Mouse (Mus musculus): ENCODE results near the gene Gltpd2. TPM values are rescaled to one million over a fixed set of nuclear protein-coding genes. Genes with fewer than 3 reads are reported as not detected.

Gltpd2 gene
- 0.51 TPM in 1 of 2 replicates, not detected in the other for polyA plus RNA-seq (2012; rRNA removed; ENCODE audit: low replicate concordance)

GRCm38 (mm10) chr11:70518923-70519322 is at the start of gene Gltpd2:
TSS of gene Gltpd2 (plus strand) at chr11:70519196.

GRCm38 (mm10) chr11:70504970-70505369 is 14.0 kb upstream of the Gltpd2 start, which contains the start of gene Tm4sf5:
TSS of gene Tm4sf5 (plus strand) at chr11:70505244.

GRCm38 (mm10) chr11:70514288-70514687 is 4.7 kb upstream of the Gltpd2 start, which contains the start of gene Vmo1:
TSS of gene Vmo1 (minus strand) at chr11:70514616.

GRCm38 (mm10) chr11:70525184-70525678 is 6.2 kb downstream of the Gltpd2 start, which contains the start of gene Psmb6:
TSS of gene Psmb6 (plus strand) at chr11:70525367.

DNA sequence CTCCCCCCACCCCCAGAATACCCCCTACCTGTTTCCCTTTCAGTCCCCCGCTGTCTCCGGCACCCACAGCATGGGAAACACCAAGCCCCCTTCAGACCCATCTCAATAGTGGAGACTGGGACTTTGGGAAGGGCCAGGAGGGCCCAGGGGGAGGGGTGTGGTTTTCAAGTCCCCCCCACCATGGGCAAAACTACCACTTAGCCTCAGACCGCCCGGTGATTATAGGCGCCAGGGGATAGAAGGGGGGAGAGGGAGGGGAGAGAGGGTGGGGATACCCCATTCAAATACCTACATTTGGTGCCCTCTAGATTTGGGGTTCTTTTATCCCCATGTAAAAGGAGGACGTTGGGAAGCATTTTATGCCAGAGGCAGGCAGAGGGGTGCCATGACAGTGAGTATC is 13.8 kb downstream of the Gltpd2 start, which contains the start of gene Gm40193:
TSS of gene Gm40193 (minus strand) at position 101 of the 400 bp plus-strand sequence.

GRCm38 (mm10) chr11:70539877-70540587 is 21.0 kb downstream of the Gltpd2 start, which contains the start of gene Pld2:
TSS of gene Pld2 (plus strand) at chr11:70540064.

DNA sequence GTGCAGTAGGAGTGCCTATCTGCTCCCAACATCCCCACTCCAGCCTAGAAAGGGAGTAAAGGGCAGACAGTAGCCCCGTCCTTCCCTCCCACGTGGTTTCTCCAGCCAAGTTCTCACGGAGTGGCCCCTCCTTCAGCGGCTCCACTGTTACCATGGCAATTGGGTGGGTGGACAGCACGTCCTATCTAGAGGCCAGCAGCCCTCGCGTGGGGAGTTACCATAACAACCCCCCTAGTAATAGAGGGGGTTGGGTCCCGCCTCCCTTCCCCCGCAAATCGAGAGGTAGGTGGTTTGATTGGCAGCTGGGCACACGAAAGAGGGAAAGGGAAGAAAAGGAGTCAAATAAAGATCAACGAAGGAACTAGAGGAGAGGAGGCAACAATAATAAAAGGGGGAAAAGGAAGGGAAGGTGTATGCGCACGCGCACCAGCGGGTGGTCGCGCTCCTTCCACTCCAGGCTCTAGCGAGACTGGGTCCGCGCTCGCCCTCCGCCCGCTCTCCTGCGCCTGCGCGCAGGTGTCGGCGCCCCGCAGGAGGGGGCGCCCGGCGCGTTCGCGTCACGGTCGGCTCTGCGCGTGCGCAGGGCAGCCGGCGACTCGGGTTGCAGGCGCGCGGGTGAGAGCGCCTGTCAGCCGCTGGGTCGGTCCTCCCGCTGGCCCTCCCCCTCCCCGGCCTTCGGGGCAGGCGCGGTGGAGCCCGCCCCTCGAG is 43.4 kb downstream of the Gltpd2 start, which contains the start of gene Mink1:
TSS of gene Mink1 (plus strand) at position 595 of the 708 bp plus-strand sequence.

Other genes starting within 250 kb of the Gltpd2 start
- 0.19 and 16.2 TPM in 2 replicates for gene Alox12e, start 196.6 kb upstream of the Gltpd2 start, polyA plus RNA-seq (2012; rRNA removed; ENCODE audit: low replicate concordance)
- 2.7 and 62.7 TPM in 2 replicates for gene Alox15, start 167.2 kb upstream of the Gltpd2 start, polyA plus RNA-seq (2012; rRNA removed; ENCODE audit: low replicate concordance)
- 20.8 and 30.6 TPM in 2 replicates for gene Pelp1, start 109.2 kb upstream of the Gltpd2 start, polyA plus RNA-seq (2012; rRNA removed; ENCODE audit: low replicate concordance)
- gene Arrb2, start 86.6 kb upstream of the Gltpd2 start, polyA plus RNA-seq (2012; rRNA removed; ENCODE audit: low replicate concordance), result 59.2 and 84.6 TPM in 2 replicates
- 25.2 and 25.9 TPM in 2 replicates for gene Med11, start 67.3 kb upstream of the Gltpd2 start, polyA plus RNA-seq (2012; rRNA removed; ENCODE audit: low replicate concordance)
- 6.1 and 13.8 TPM in 2 replicates for gene Zmynd15, start 59.8 kb upstream of the Gltpd2 start, polyA plus RNA-seq (2012; rRNA removed; ENCODE audit: low replicate concordance)
- gene Cxcl16, start 59.2 kb upstream of the Gltpd2 start, polyA plus RNA-seq (2012; rRNA removed; ENCODE audit: low replicate concordance), result 22.2 and 63.5 TPM in 2 replicates
- 0.99 and 1.3 TPM in 2 replicates for gene Tm4sf5, start 14.0 kb upstream of the Gltpd2 start, polyA plus RNA-seq (2012; rRNA removed; ENCODE audit: low replicate concordance)
- gene Vmo1, start 4.6 kb upstream of the Gltpd2 start, polyA plus RNA-seq (2012; rRNA removed; ENCODE audit: low replicate concordance), result 0.34 and 0.57 TPM in 2 replicates
- gene Psmb6, start 6.2 kb downstream of the Gltpd2 start, polyA plus RNA-seq (2012; rRNA removed; ENCODE audit: low replicate concordance), result 334 and 427 TPM in 2 replicates
- not detected in 2 replicates for gene Gm40193, start 13.7 kb downstream of the Gltpd2 start, polyA plus RNA-seq (2012; rRNA removed; ENCODE audit: low replicate concordance)
- gene Pld2, start 20.9 kb downstream of the Gltpd2 start, polyA plus RNA-seq (2012; rRNA removed; ENCODE audit: low replicate concordance), result 41.2 and 46.2 TPM in 2 replicates
- gene Mink1, start 43.7 kb downstream of the Gltpd2 start, polyA plus RNA-seq (2012; rRNA removed; ENCODE audit: low replicate concordance), result 57.5 and 70.6 TPM in 2 replicates
- not detected in 2 replicates for gene 4930544D05Rik, start 96.7 kb downstream of the Gltpd2 start, polyA plus RNA-seq (2012; rRNA removed; ENCODE audit: low replicate concordance)
- 0.18 and 0.30 TPM in 2 replicates for gene Chrne, start 100.0 kb downstream of the Gltpd2 start, polyA plus RNA-seq (2012; rRNA removed; ENCODE audit: low replicate concordance)
- not detected in 2 replicates for gene Gp1ba, start 119.9 kb downstream of the Gltpd2 start, polyA plus RNA-seq (2012; rRNA removed; ENCODE audit: low replicate concordance)
- gene Rnf167, start 128.0 kb downstream of the Gltpd2 start, polyA plus RNA-seq (2012; rRNA removed; ENCODE audit: low replicate concordance), result 99.1 and 107 TPM in 2 replicates
- gene Slc25a11, start 128.3 kb downstream of the Gltpd2 start, polyA plus RNA-seq (2012; rRNA removed; ENCODE audit: low replicate concordance), result 138 and 142 TPM in 2 replicates
- gene Pfn1, start 135.4 kb downstream of the Gltpd2 start, polyA plus RNA-seq (2012; rRNA removed; ENCODE audit: low replicate concordance), result 915 and 1,415 TPM in 2 replicates
- gene Eno3, start 138.0 kb downstream of the Gltpd2 start, polyA plus RNA-seq (2012; rRNA removed; ENCODE audit: low replicate concordance), result 12.2 and 21.2 TPM in 2 replicates
- 44.8 and 49.6 TPM in 2 replicates for gene Spag7, start 150.2 kb downstream of the Gltpd2 start, polyA plus RNA-seq (2012; rRNA removed; ENCODE audit: low replicate concordance)
- gene Camta2, start 168.9 kb downstream of the Gltpd2 start, polyA plus RNA-seq (2012; rRNA removed; ENCODE audit: low replicate concordance), result 32.0 and 38.5 TPM in 2 replicates
- gene Inca1, start 181.0 kb downstream of the Gltpd2 start, polyA plus RNA-seq (2012; rRNA removed; ENCODE audit: low replicate concordance), result 10.2 and 25.4 TPM in 2 replicates
- 94.0 and 111 TPM in 2 replicates for gene Kif1c, start 181.4 kb downstream of the Gltpd2 start, polyA plus RNA-seq (2012; rRNA removed; ENCODE audit: low replicate concordance)
- 2.4 and 3.5 TPM in 2 replicates for gene Zfp3, start 245.0 kb downstream of the Gltpd2 start, polyA plus RNA-seq (2012; rRNA removed; ENCODE audit: low replicate concordance)

All from subcutaneous adipose tissue, adult 2 months (tissue).